Mouse (Mus musculus) lung, embryonic 14.5 days (tissue): ENCODE data around the gene Psmd9. TPM values are rescaled to one million over a fixed set of nuclear protein-coding genes. Genes with fewer than 3 reads are reported as not detected.

Experiments used
- ATAC-seq: fragments of 200-750 bp; cut with Nextera tagmentation; 2 replicates; pipeline ENCODE4 v1.8.0; 2017; ENCODE audit warnings: mild to moderate bottlenecking, moderate TSS enrichment, moderate library complexity; ENCODE audit not compliant: insufficient read depth
- DNase-seq: peaks from one replicate; pipeline ENCODE4 v3.0.0-alpha.2; 2015
- H3K27ac ChIP-seq: fragments of 300-500 bp; sonication (generic); 2 replicates; pipeline ENCODE4 v1.5.1; 2014; ENCODE audit warnings: low read depth, mild to moderate bottlenecking, moderate library complexity
- H3K27me3 ChIP-seq: fragments of 300-500 bp; sonication (generic); 2 replicates; pipeline ENCODE4 v1.6.1; 2014; ENCODE audit warnings: low read length, control low read depth; ENCODE audit not compliant: insufficient read depth
- H3K36me3 ChIP-seq: fragments of 300-500 bp; sonication (generic); 2 replicates; pipeline ENCODE4 v1.6.1; 2014; ENCODE audit warnings: control low read depth; ENCODE audit not compliant: insufficient read depth
- H3K4me1 ChIP-seq: fragments of 300-500 bp; sonication (generic); 2 replicates; pipeline ENCODE4 v1.6.1; 2014; ENCODE audit warnings: antibody characterized with exemption, control low read depth; ENCODE audit not compliant: insufficient read depth
- H3K4me2 ChIP-seq: fragments of 300-500 bp; sonication (generic); 2 replicates; pipeline ENCODE4 v1.6.1; 2014; ENCODE audit warnings: mild to moderate bottlenecking
- H3K4me3 ChIP-seq: fragments of 300-500 bp; sonication (generic); 2 replicates; pipeline ENCODE4 v1.5.1; 2014; ENCODE audit warnings: low read depth, low read length
- H3K9ac ChIP-seq: fragments of 300-500 bp; sonication (generic); 2 replicates; pipeline ENCODE4 v1.6.1; 2014
- H3K9me3 ChIP-seq: fragments of 300-500 bp; sonication (generic); 2 replicates; pipeline ENCODE4 v1.6.1; 2016; ENCODE audit warnings: low read depth, low read length, control low read depth
- CTCF ChIP-seq: IDR thresholded peaks from 2 replicates; pipeline ENCODE4 v1.5.1; 2016; ENCODE audit warnings: antibody characterized with exemption, low read depth
- whole genome bisulfite sequencing: fragments of 180-500 bp; shearing (Covaris S2); extraction: QIAGEN DNeasy Blood & Tissue Kit; methylation state at CpG from one replicate; pipeline ENCODE4 v1.1.7; 2014; 5-methylcytosine and 5-hydroxymethylcytosine counted together
- polyA plus RNA-seq: library from polyadenylated mRNA; unstranded; fragments of >200 nt; fragmentation: Nextera tagmentation; extraction: Ambion mirVana; gene quantifications from 2 replicates; pipeline ENCODE4 v1.2.1, GENCODE M21; 2014

Psmd9 gene
- polyA plus RNA-seq, 1 experiment from 2014 or later = 81.7 TPM

GRCm38 (mm10) chr5:123133784-123134143 lies 35.4 kb upstream of the Psmd9 start:
- WGBS = 13% methylated on average over 7 of the region's 7 CpGs
- peak overlapping the region; percentile 100 for H3K27ac ChIP-seq
- H3K4me3 ChIP-seq = no peak overlapping the region

GRCm38 (mm10) chr5:123134186-123134874 lies 34.9 kb upstream of the Psmd9 start:
- peaks cover 44% of the 10 kb centered on the region for H3K4me1 ChIP-seq
- no peak for ATAC-seq
- WGBS = 17% methylated on average over 13 of the region's 13 CpGs
- peaks cover 19% of the 10 kb centered on the region; the same call in 1 of the 2 replicates for H3K36me3 ChIP-seq
- H3K9me3 ChIP-seq = no peaks in the 10 kb centered on the region
- peak overlapping the region; percentile 100 for H3K27ac ChIP-seq
- DNase-seq = peak; percentile 77
- H3K27me3 ChIP-seq = no peaks in the 10 kb centered on the region
- H3K4me3 ChIP-seq = peak overlapping the region; percentile 92; the same call in 1 of the 2 replicates
- peak overlapping the region; percentile 13; the same call in 1 of the 2 replicates for H3K9ac ChIP-seq
- H3K4me2 ChIP-seq = peak overlapping the region; percentile 100
- TF ChIP-seq CTCF = no peak

More at GRCm38 (mm10) chr5:123133784-123134143, 35.4 kb upstream of the Psmd9 start:
- H3K9ac ChIP-seq = no peak overlapping the region
- peaks cover 23% of the 10 kb centered on the region; the same call in 1 of the 2 replicates for H3K36me3 ChIP-seq
- peaks cover 44% of the 10 kb centered on the region for H3K4me1 ChIP-seq
- peak; percentile 9; the same call in 1 of the 2 replicates for ATAC-seq
- peak; percentile 72 for DNase-seq
- no peak for TF ChIP-seq CTCF
- H3K27me3 ChIP-seq = no peaks in the 10 kb centered on the region
- H3K4me2 ChIP-seq = peak overlapping the region; percentile 100
- no peaks in the 10 kb centered on the region for H3K9me3 ChIP-seq

- no peaks in the 10 kb centered on the region for H3K27me3 ChIP-seq
- H3K4me1 ChIP-seq = peaks cover 44% of the 10 kb centered on the region
- H3K9me3 ChIP-seq = no peaks in the 10 kb centered on the region
- H3K4me3 ChIP-seq = peak overlapping the region; percentile 92
- H3K9ac ChIP-seq = peak overlapping the region; percentile 99; the same call in 1 of the 2 replicates
- H3K4me2 ChIP-seq = peak overlapping the region; percentile 100
- no peak for TF ChIP-seq CTCF
- peaks cover 17% of the 10 kb centered on the region; the same call in 1 of the 2 replicates for H3K36me3 ChIP-seq
- no peak for ATAC-seq
- peak overlapping the region; percentile 100 for H3K27ac ChIP-seq
- WGBS = 16% methylated on average over 8 of the region's 8 CpGs
- no peak for DNase-seq
Observed at GRCm38 (mm10) chr5:123134875-123135382, 34.3 kb upstream of the Psmd9 start.

- no peak for TF ChIP-seq CTCF
- Histone ChIP-seq H3K9ac (peak overlapping the region; percentile 99), H3K4me3 (peak overlapping the region; percentile 92), H3K4me2 (peak overlapping the region; percentile 100), H3K9me3 (no peaks in the 10 kb centered on the region), H3K36me3 (peaks cover 17% of the 10 kb centered on the region; the same call in 1 of the 2 replicates), H3K27me3 (no peaks in the 10 kb centered on the region), H3K4me1 (peaks cover 44% of the 10 kb centered on the region), H3K27ac (peak overlapping the region; percentile 100)
- DNase-seq (peak; percentile 88), ATAC-seq (peak; percentile 1; the same call in 1 of the 2 replicates)
- WGBS = 2% methylated on average over 30 of the region's 30 CpGs
Observed at GRCm38 (mm10) chr5:123135471-123136360, 33.5 kb upstream of the Psmd9 start.

- H3K27ac ChIP-seq = peak overlapping the region; percentile 100
- H3K36me3 ChIP-seq = peaks cover 17% of the 10 kb centered on the region; the same call in 1 of the 2 replicates
- no peak for TF ChIP-seq CTCF
- ATAC-seq (peak; percentile 47), DNase-seq (peak; percentile 95)
- under 1% methylated on average over 13 of the region's 13 CpGs for WGBS
- peak overlapping the region; percentile 99 for H3K9ac ChIP-seq
- no peaks in the 10 kb centered on the region for H3K9me3 ChIP-seq
- peaks cover 44% of the 10 kb centered on the region for H3K4me1 ChIP-seq
- H3K4me3 ChIP-seq = peak overlapping the region; percentile 92
- peak overlapping the region; percentile 100 for H3K4me2 ChIP-seq
- H3K27me3 ChIP-seq = no peaks in the 10 kb centered on the region
Observed at GRCm38 (mm10) chr5:123136361-123137043, 32.7 kb upstream of the Psmd9 start.
